Mouse (Mus musculus) bone marrow, adult 2 months (tissue): ENCODE data around the gene Rad51d. TPM values are rescaled to one million over a fixed set of nuclear protein-coding genes. Genes with fewer than 3 reads are reported as not detected.

Experiments
- H3K27ac ChIP-seq: fragments of 200-500 bp; 2 replicates; pipeline ENCODE4 v1.5.1; 2012; ENCODE audit warnings: low read depth, mild to moderate bottlenecking, control low read depth, inconsistent platforms, low read length; ENCODE audit not compliant: control insufficient read depth, poor library complexity, insufficient read depth
- H3K4me1 ChIP-seq: fragments of 200-500 bp; 2 replicates; pipeline ENCODE4 v1.6.1; 2011; ENCODE audit warnings: low read length; ENCODE audit not compliant: control insufficient read depth, insufficient read depth
- H3K4me3 ChIP-seq: fragments of 200-500 bp; replicated peaks from 2 replicates; pipeline ENCODE3; 2011; ENCODE audit warnings: mild to moderate bottlenecking, low read depth, low read length, control low read depth; ENCODE audit not compliant: control insufficient read depth
- CTCF ChIP-seq: fragments of 200-500 bp; IDR thresholded peaks from 2 replicates; pipeline ENCODE4 v1.5.1; 2011; ENCODE audit warnings: low read length, control low read depth; ENCODE audit not compliant: control insufficient read depth, insufficient read depth
- POLR2A ChIP-seq: fragments of 200-500 bp; IDR thresholded peaks from 2 replicates; pipeline ENCODE4 v1.6.1; 2011; ENCODE audit warnings: low read depth, mild to moderate bottlenecking, control low read depth, low read length, borderline replicate concordance; ENCODE audit not compliant: control insufficient read depth
- WGBS: fragments of 180-500 bp; shearing (Covaris S2); methylation state at CpG from one replicate; pipeline ENCODE4 v1.1.7; 2018; 5-methylcytosine and 5-hydroxymethylcytosine counted together
- polyA plus RNA-seq: library from polyadenylated mRNA; stranded (reverse); fragments of >200 nt; gene quantifications from 2 replicates; pipeline ENCODE4 v1.2.4, GENCODE M21; 2011; ENCODE audit warnings: low replicate concordance; ENCODE audit not compliant: missing spikeins, insufficient read depth, insufficient read length

The Rad51d gene
- polyA plus RNA-seq, 1 experiment, result 9.8 TPM

DNA sequence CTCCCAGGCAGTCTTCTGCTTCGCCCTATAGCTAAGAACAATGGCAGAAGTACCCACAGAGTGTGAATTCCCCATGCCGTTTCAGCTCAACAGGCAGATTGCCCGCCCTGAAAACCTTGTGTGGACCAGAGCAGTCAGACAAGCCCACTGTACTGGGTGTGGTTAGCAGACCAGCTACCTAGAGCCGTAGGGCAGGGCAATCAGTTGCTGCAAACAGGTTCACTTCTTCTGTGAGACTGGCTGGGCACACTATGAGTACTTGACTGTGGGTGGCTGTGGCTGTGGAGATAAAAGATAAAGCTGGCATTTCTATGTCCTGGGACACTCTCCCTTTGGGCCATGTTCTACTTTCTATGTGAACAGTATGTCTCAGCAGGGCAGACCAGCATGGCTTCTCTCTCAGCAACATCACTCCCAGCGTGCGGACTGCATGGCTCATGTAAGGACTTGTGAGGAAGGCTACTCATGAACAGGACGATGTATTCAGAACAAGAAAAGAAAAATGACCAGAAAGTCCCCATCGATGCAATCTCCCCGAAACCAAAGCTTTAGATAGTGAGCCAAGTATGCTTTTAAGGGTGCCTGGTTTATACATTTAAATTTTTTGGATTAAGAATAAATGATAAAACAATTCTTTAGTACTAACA, 35.0 kb downstream of the Rad51d start:
- Histone ChIP-seq H3K4me1 (peaks cover 6% of the 10 kb centered on the region; the same call in 1 of the 2 replicates), H3K27ac (peak overlapping the region; percentile 56), H3K4me3 (no peak overlapping the region)
- 66% methylated on average over 9 of the region's 9 CpGs for WGBS
- TF ChIP-seq CTCF, result no peak
- no peak for TF ChIP-seq POLR2A

DNA sequence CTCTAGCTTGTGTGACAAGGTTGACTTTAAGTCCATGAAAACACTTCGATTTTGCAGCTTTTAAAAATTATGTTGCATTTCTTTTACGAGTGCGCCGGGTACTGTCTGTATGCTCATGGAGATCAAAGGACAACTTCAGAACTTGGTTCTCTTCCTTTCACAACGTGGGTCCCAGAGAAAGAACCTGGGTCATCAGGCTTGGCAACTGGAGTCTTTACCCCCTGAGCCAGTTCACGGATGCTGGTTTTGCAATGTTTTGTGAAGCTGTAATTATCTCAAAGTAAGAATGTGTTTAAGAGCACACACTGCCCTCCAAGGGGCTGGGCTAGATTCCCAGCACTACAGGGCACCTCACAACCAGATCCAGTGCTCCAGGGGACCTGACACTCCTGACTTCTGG, 36.3 kb downstream of the Rad51d start:
- no peak overlapping the region for H3K4me3 ChIP-seq
- WGBS, result 79% methylated on average over 6 of the region's 6 CpGs
- peaks cover 4% of the 10 kb centered on the region; the same call in 1 of the 2 replicates for H3K4me1 ChIP-seq
- H3K27ac ChIP-seq, result no peak overlapping the region
- TF ChIP-seq CTCF (no peak), POLR2A (no peak)

DNA sequence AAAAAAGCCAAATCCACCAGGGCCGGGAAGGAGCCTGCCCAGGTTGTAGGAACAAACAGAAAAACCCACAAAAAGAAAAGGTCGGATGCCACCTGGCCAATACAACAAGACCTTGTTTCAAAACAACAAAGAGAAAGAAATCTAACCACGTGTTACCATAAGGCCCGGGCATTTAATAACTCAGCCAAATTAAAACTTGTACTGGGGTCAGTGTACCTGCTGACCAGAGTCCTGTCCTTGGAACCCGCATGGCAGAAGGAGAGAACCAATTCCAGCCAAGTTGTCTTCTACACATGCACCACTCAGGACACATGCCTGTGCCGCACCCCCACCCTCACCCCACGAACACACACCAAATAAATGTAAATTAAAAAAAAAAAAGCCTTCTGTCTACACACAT, 37.5 kb downstream of the Rad51d start:
- Histone ChIP-seq H3K27ac (no peak overlapping the region), H3K4me3 (no peak overlapping the region), H3K4me1 (peaks cover 4% of the 10 kb centered on the region; the same call in 1 of the 2 replicates)
- WGBS, result 85% methylated on average over 7 of the region's 7 CpGs
- TF ChIP-seq POLR2A, result no peak
- TF ChIP-seq CTCF, result no peak

DNA sequence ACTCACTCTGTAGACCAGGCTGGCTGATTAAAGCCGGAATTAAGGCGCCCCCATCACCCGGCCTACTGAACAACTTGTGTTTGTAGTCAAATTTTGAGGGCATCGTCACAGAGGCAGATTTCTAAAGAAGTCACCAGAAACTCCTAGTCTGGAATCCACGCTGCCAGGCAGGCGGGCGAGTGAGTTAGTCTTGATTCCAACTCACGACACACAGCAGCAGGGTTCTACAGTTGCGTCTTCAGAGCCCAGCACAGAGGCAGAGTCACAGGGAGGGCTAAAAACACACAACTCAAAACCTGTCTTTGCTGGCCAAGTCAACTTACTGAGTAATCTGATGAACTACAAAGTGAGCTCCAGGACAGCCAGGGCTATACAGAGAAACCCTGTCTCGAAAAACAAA, 37.9 kb downstream of the Rad51d start:
- TF ChIP-seq CTCF (no peak), POLR2A (no peak)
- peaks cover 4% of the 10 kb centered on the region; the same call in 1 of the 2 replicates for H3K4me1 ChIP-seq
- H3K4me3 ChIP-seq, result no peak overlapping the region
- H3K27ac ChIP-seq, result no peak overlapping the region
- 89% methylated on average over 10 of the region's 10 CpGs for WGBS

DNA sequence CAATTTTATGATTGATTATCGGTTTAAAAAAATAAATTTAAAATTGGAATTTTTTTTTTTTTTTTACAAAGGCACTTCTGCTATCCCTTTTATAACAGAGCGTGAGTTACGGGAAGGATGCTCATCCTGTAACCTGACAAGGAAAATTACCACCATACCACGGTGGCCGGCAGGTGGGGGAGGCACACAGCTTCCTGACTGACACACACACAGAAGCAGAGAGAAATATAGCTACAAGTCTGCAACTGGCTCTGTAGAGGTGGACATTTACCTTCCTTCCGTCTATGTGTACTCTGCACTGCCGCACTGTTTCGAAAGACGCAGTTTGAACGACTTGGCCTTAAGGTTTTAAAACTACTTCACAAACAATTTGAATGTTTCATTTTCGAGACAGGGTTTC, 38.3 kb downstream of the Rad51d start:
- peaks cover 6% of the 10 kb centered on the region; the same call in 1 of the 2 replicates for H3K4me1 ChIP-seq
- TF ChIP-seq POLR2A (no peak), CTCF (no peak)
- no peak overlapping the region for H3K4me3 ChIP-seq
- H3K27ac ChIP-seq, result no peak overlapping the region
- 73% methylated on average over 11 of the region's 11 CpGs for WGBS

DNA sequence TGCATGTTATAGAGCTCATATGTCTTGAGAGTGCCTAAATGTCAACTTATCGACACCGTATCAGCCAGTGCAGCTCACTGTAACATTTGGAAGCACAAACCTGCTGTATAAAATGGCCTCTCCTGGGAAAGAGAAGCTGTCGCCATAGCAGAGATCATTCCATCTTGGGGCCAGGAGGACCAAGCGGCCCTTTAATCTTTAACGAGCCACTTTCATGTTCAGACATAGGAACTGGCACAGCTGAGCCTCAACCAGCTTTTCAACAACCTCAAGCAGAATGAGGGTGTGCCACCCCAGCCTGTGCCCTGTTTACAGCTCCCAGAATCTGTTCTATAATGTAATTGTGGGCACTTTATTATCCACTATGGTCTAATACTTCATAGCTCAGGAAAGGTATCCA, 40.2 kb downstream of the Rad51d start:
- no peak overlapping the region for H3K27ac ChIP-seq
- WGBS, result 77% methylated on average over 5 of the region's 5 CpGs
- TF ChIP-seq POLR2A, result no peak
- no peak for TF ChIP-seq CTCF
- no peak overlapping the region for H3K4me3 ChIP-seq
- H3K4me1 ChIP-seq, result peaks cover 3% of the 10 kb centered on the region; the same call in 1 of the 2 replicates

DNA sequence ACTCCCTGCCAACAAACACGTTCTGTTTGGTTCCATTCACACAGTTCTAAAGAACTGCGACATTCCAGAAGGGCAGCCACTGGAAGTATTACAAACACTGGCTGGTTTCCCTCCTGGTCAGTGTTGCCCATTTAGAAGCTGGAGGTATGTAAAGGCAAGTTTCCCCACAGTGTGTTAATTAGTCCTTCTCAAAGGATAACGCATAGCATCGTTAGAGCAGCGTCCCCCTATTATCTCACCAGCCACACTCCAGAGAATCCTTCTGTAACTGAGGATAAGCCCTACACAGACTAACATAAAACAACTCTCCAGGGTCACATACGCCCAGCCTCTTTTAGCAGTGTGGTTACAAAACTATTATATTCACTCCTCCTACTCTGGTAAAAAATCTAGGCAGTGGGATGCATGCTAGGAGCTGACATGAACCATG, 42.8 kb downstream of the Rad51d start:
- no peak for TF ChIP-seq CTCF
- Histone ChIP-seq H3K27ac (peak overlapping the region; percentile 83; the same call in 1 of the 2 replicates), H3K4me3 (no peak overlapping the region), H3K4me1 (peaks cover 3% of the 10 kb centered on the region; the same call in 1 of the 2 replicates)
- 55% methylated on average over 6 of the region's 6 CpGs for WGBS

DNA sequence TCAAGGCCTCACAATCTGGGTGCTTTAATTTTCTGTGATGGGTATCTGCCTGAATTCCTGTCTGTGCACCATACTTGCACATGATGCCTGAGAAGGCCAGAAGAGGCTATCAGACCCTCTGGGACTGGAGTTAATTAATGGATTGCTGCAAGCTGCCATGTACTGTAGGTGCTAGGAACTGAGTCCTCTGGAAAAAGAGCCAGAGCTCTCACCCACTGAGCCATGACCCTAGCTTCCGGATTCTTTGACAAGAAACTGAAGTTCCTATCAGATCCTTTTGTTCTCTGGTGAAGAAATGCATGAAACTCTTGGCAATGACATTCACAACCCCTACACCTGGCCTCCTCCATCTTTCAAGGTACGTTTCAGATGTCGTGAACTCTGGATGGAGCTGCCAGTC, 43.5 kb downstream of the Rad51d start:
- WGBS, result 71% methylated on average over 3 of the region's 3 CpGs
- H3K4me1 ChIP-seq, result peaks cover 5% of the 10 kb centered on the region; the same call in 1 of the 2 replicates

More for the DNA sequence above, 43.5 kb downstream of the Rad51d start:
- H3K4me3 ChIP-seq, result no peak overlapping the region
- TF ChIP-seq CTCF (no peak), POLR2A (no peak)
- peak overlapping the region; percentile 83 for H3K27ac ChIP-seq
